Mouse (Mus musculus): Measurements from ENCODE around the gene Etnk2. TPM values are rescaled to one million over a fixed set of nuclear protein-coding genes. Genes with fewer than 3 reads are reported as not detected.

Etnk2 gene
- polyA plus RNA-seq, 1 experiment from 2014 or later = 39.5 TPM

- Histone ChIP-seq H3K4me3 (ENCODE audit: low read depth, low read length) (no peak overlapping the region), H3K4me1 (ENCODE audit: insufficient read depth) (no peaks in the 10 kb centered on the region)
These were observed 40.0 kb upstream of the Etnk2 start for GRCm38 (mm10) chr1:133323333-133323732.

GRCm38 (mm10) chr1:133325951-133326350 lies 37.4 kb upstream of the Etnk2 start:
- DNase-seq = no peak
- H3K4me2 ChIP-seq (ENCODE audit: low read depth, low read length) = no peak overlapping the region
- H3K9me3 ChIP-seq (ENCODE audit: low read length) = no peaks in the 10 kb centered on the region
- no peak overlapping the region for H3K4me3 ChIP-seq (ENCODE audit: low read depth, low read length)
- 77% methylated on average over 8 of the region's 8 CpGs for WGBS (ENCODE audit: insufficient replicate concordance)
- ATAC-seq = no peak
- no peak for TF ChIP-seq CTCF (IDR thresholded peaks at IDR 0.05; ENCODE audit: low read depth)
- no peak for TF ChIP-seq EP300 (IDR thresholded peaks at IDR 0.05; ENCODE audit: low read depth)
- H3K27ac ChIP-seq (ENCODE audit: low read depth) = no peak overlapping the region
- peaks cover 9% of the 10 kb centered on the region; the same call in 1 of the 2 replicates for H3K4me1 ChIP-seq (ENCODE audit: insufficient read depth)
- H3K27me3 ChIP-seq (ENCODE audit: insufficient read depth, low read length) = peaks cover 12% of the 10 kb centered on the region
- H3K9ac ChIP-seq (replicated peaks) = no peak overlapping the region
- H3K36me3 ChIP-seq (replicated peaks; ENCODE audit: insufficient read depth, low read length) = no peaks in the 10 kb centered on the region

More at GRCm38 (mm10) chr1:133323333-133323732, 40.0 kb upstream of the Etnk2 start:
- ATAC-seq (no peak), DNase-seq (no peak)
- TF ChIP-seq EP300 (IDR thresholded peaks at IDR 0.05; ENCODE audit: low read depth) (no peak), CTCF (IDR thresholded peaks at IDR 0.05; ENCODE audit: low read depth) (no peak)
- H3K36me3 ChIP-seq (replicated peaks; ENCODE audit: insufficient read depth, low read length) = no peaks in the 10 kb centered on the region
- no peak overlapping the region for H3K27ac ChIP-seq (ENCODE audit: low read depth)
- H3K4me2 ChIP-seq (ENCODE audit: low read depth, low read length) = no peak overlapping the region
- no peaks in the 10 kb centered on the region for H3K9me3 ChIP-seq (ENCODE audit: low read length)
- H3K27me3 ChIP-seq (ENCODE audit: insufficient read depth, low read length) = no peaks in the 10 kb centered on the region
- 40% methylated on average over 5 of the region's 5 CpGs for WGBS (ENCODE audit: insufficient replicate concordance)
- no peak overlapping the region for H3K9ac ChIP-seq (replicated peaks)

GRCm38 (mm10) chr1:133327094-133327493 lies 36.3 kb upstream of the Etnk2 start:
- DNase-seq (no peak), ATAC-seq (no peak)
- peaks cover 12% of the 10 kb centered on the region for H3K27me3 ChIP-seq (ENCODE audit: insufficient read depth, low read length)
- 61% methylated on average over 5 of the region's 5 CpGs for WGBS (ENCODE audit: insufficient replicate concordance)
- no peaks in the 10 kb centered on the region for H3K9me3 ChIP-seq (ENCODE audit: low read length)
- H3K9ac ChIP-seq (replicated peaks) = no peak overlapping the region
- H3K4me1 ChIP-seq (ENCODE audit: insufficient read depth) = peaks cover 9% of the 10 kb centered on the region; the same call in 1 of the 2 replicates
- TF ChIP-seq EP300 (IDR thresholded peaks at IDR 0.05; ENCODE audit: low read depth) (no peak), CTCF (IDR thresholded peaks at IDR 0.05; ENCODE audit: low read depth) (peak; percentile 19; the same call in 1 of the 2 replicates)
- no peak overlapping the region for H3K4me3 ChIP-seq (ENCODE audit: low read depth, low read length)
- H3K27ac ChIP-seq (ENCODE audit: low read depth) = no peak overlapping the region
- H3K36me3 ChIP-seq (replicated peaks; ENCODE audit: insufficient read depth, low read length) = no peaks in the 10 kb centered on the region
- H3K4me2 ChIP-seq (ENCODE audit: low read depth, low read length) = no peak overlapping the region

- H3K4me2 ChIP-seq (ENCODE audit: low read depth, low read length) = no peak overlapping the region
- H3K4me1 ChIP-seq (ENCODE audit: insufficient read depth) = peaks cover 9% of the 10 kb centered on the region; the same call in 1 of the 2 replicates
- no peaks in the 10 kb centered on the region for H3K9me3 ChIP-seq (ENCODE audit: low read length)
- TF ChIP-seq CTCF (IDR thresholded peaks at IDR 0.05; ENCODE audit: low read depth) = no peak
- no peak for TF ChIP-seq EP300 (IDR thresholded peaks at IDR 0.05; ENCODE audit: low read depth)
- no peak overlapping the region for H3K27ac ChIP-seq (ENCODE audit: low read depth)
- no peak for ATAC-seq
- H3K4me3 ChIP-seq (ENCODE audit: low read depth, low read length) = no peak overlapping the region
- H3K36me3 ChIP-seq (replicated peaks; ENCODE audit: insufficient read depth, low read length) = no peaks in the 10 kb centered on the region
- DNase-seq = no peak
- H3K9ac ChIP-seq (replicated peaks) = no peak overlapping the region
- 80% methylated on average over 6 of the region's 6 CpGs for WGBS (ENCODE audit: insufficient replicate concordance)
- peaks cover 12% of the 10 kb centered on the region for H3K27me3 ChIP-seq (ENCODE audit: insufficient read depth, low read length)
These were observed 35.0 kb upstream of the Etnk2 start for GRCm38 (mm10) chr1:133328299-133328795.

- DNase-seq (no peak), ATAC-seq (peak; percentile 59)
- peak overlapping the region; percentile 13; the same call in 1 of the 2 replicates for H3K4me3 ChIP-seq (ENCODE audit: low read depth, low read length)
- H3K9me3 ChIP-seq (ENCODE audit: low read length) = no peaks in the 10 kb centered on the region
- TF ChIP-seq EP300 (IDR thresholded peaks at IDR 0.05; ENCODE audit: low read depth) (no peak), CTCF (IDR thresholded peaks at IDR 0.05; ENCODE audit: low read depth) (no peak)
- H3K27me3 ChIP-seq (ENCODE audit: insufficient read depth, low read length) = peaks cover 12% of the 10 kb centered on the region
- H3K4me2 ChIP-seq (ENCODE audit: low read depth, low read length) = peak overlapping the region; percentile 57
- WGBS (ENCODE audit: insufficient replicate concordance) = 5% methylated on average over 34 of the region's 34 CpGs
- H3K4me1 ChIP-seq (ENCODE audit: insufficient read depth) = peaks cover 9% of the 10 kb centered on the region; the same call in 1 of the 2 replicates
- no peak overlapping the region for H3K27ac ChIP-seq (ENCODE audit: low read depth)
- no peaks in the 10 kb centered on the region for H3K36me3 ChIP-seq (replicated peaks; ENCODE audit: insufficient read depth, low read length)
- H3K9ac ChIP-seq (replicated peaks) = peak overlapping the region; percentile 48; the same call in 1 of the 2 replicates
These were observed 34.3 kb upstream of the Etnk2 start for GRCm38 (mm10) chr1:133328896-133329637.

GRCm38 (mm10) chr1:133329638-133329964 lies 33.8 kb upstream of the Etnk2 start:
- ATAC-seq (no peak), DNase-seq (no peak)
- TF ChIP-seq CTCF (IDR thresholded peaks at IDR 0.05; ENCODE audit: low read depth) (no peak), EP300 (IDR thresholded peaks at IDR 0.05; ENCODE audit: low read depth) (no peak)
- H3K36me3 ChIP-seq (replicated peaks; ENCODE audit: insufficient read depth, low read length) = no peaks in the 10 kb centered on the region
- H3K4me1 ChIP-seq (ENCODE audit: insufficient read depth) = peaks cover 9% of the 10 kb centered on the region; the same call in 1 of the 2 replicates
- no peaks in the 10 kb centered on the region for H3K9me3 ChIP-seq (ENCODE audit: low read length)
- peak overlapping the region; percentile 13; the same call in 1 of the 2 replicates for H3K4me3 ChIP-seq (ENCODE audit: low read depth, low read length)
- H3K9ac ChIP-seq (replicated peaks) = peak overlapping the region; percentile 48; the same call in 1 of the 2 replicates
- peaks cover 12% of the 10 kb centered on the region for H3K27me3 ChIP-seq (ENCODE audit: insufficient read depth, low read length)
- peak overlapping the region; percentile 57 for H3K4me2 ChIP-seq (ENCODE audit: low read depth, low read length)
- 26% methylated on average over 7 of the region's 7 CpGs for WGBS (ENCODE audit: insufficient replicate concordance)
- H3K27ac ChIP-seq (ENCODE audit: low read depth) = no peak overlapping the region
